Mouse (Mus musculus): ENCODE measurements around the gene Gmeb1.
"Not testable (repeated sequence)": the region's sequence is repeated elsewhere in the genome, so short reads cannot be mapped to it uniquely, and the experiment has no call there.

DNA sequence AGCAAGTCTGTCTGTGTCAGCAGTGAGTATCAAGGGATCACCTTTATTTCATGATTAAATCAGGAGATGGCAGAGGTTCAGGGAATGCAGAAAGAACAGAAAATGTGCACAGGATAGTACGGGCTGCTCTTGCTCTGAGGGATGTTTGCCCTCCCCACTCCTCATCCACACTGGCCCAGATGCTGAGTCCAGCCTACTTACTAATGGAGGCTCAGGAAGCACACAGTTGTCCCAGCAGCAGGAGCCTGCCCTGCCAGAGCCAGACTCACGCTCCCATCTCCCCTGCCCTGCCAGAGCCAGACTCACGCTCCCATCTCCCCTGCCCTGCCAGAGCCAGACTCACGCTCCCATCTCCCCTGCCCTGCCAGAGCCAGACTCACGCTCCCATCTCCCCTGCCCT is 27.4 kb upstream of the Gmeb1 start:
- TF ChIP-seq CTCF (IDR thresholded peaks at IDR 0.05 in 2 of 3, conservative IDR thresholded peaks at IDR 0.05 in 1 of 3; ENCODE audit: control insufficient read depth in 1 of 3, insufficient read depth in 1 of 3, low read depth in 2 of 3, low read length in 3 of 3, poor library complexity in 1 of 3, severe bottlenecking in 1 of 3); MYC (IDR thresholded peaks at IDR 0.05; ENCODE audit: low read depth, low read length); ZNF384 (IDR thresholded peaks at IDR 0.05; ENCODE audit: low read depth, low read length); GATA1 (IDR thresholded peaks at IDR 0.05; ENCODE audit: low read depth, low read length): not testable (repeated sequence)

All from MEL (cell line).